Mouse (Mus musculus) C2C12 (cell line): Measurements from ENCODE around the gene Plekhs1. TPM values are rescaled to one million over a fixed set of nuclear protein-coding genes. Genes with fewer than 3 reads are reported as not detected.
A peak's percentile ranks its signal among the peaks of the same experiment; 100 is the strongest.

ENCODE experiments used
- H3K27me3 ChIP-seq: one replicate; pipeline ENCODE4 v1.6.1; 2011; ENCODE audit not compliant: control insufficient read depth, insufficient read depth, insufficient read length
- H3K36me3 ChIP-seq: one replicate; pipeline ENCODE4 v1.6.1; 2011; ENCODE audit not compliant: control insufficient read depth, insufficient read depth
- H3K4me3 ChIP-seq: one replicate; pipeline ENCODE4 v1.5.1; 2011; ENCODE audit warnings: mild to moderate bottlenecking, control low read depth; ENCODE audit not compliant: poor library complexity, insufficient read depth, severe bottlenecking
- H3K79me2 ChIP-seq: one replicate; pipeline ENCODE4 v1.6.1; 2011; ENCODE audit not compliant: control insufficient read depth, insufficient read depth
- H3K79me3 ChIP-seq: one replicate; pipeline ENCODE4 v1.6.1; 2011; ENCODE audit warnings: low read depth, control low read depth
- H3ac ChIP-seq: one replicate; pipeline ENCODE3; 2011; ENCODE audit warnings: low read depth; ENCODE audit not compliant: control insufficient read depth, insufficient read length
- CEBPB ChIP-seq: IDR thresholded peaks from one replicate; pipeline ENCODE4 v1.6.1; 2011; ENCODE audit warnings: low read depth, mild to moderate bottlenecking, control low read depth, moderate library complexity
- CTCF ChIP-seq: IDR thresholded peaks from one replicate; pipeline ENCODE4 v1.5.1; 2011; ENCODE audit not compliant: control insufficient read depth, insufficient read depth, insufficient read length
- FOSL1 ChIP-seq: IDR thresholded peaks from one replicate; pipeline ENCODE4 v1.8.0; 2011; ENCODE audit warnings: mild to moderate bottlenecking, low read length; ENCODE audit not compliant: poor library complexity, insufficient read depth, severe bottlenecking
- MAX ChIP-seq: IDR thresholded peaks from one replicate; pipeline ENCODE4 v1.6.1; 2011; ENCODE audit warnings: mild to moderate bottlenecking, control low read depth
- MYOD1 ChIP-seq: IDR thresholded peaks from one replicate; pipeline ENCODE4 v1.6.1; 2011; ENCODE audit warnings: low read depth; ENCODE audit not compliant: control insufficient read depth, insufficient read length
- MYOG ChIP-seq: IDR thresholded peaks from one replicate; pipeline ENCODE4 v1.6.1; 2011; ENCODE audit not compliant: control insufficient read depth, insufficient read length; ENCODE audit errors: extremely low read depth
- USF1 ChIP-seq: IDR thresholded peaks from one replicate; pipeline ENCODE4 v1.6.1; 2011; ENCODE audit warnings: low read depth, mild to moderate bottlenecking, control low read depth, moderate library complexity
- long read RNA-seq, 2 experiments: library from polyadenylated mRNA; unstranded; transcript quantifications; one replicate each; pipeline ENCODE4 v2.0.0; 2019 to 2020
- polyA plus RNA-seq: library from polyadenylated mRNA; unstranded; fragments of >200 nt; fragmentation: generic; extraction: Trizol; gene quantifications from one replicate; pipeline ENCODE4 v1.2.1, GENCODE M21; 2012; ENCODE audit warnings: missing spikeins

Plekhs1 gene
- polyA plus RNA-seq = not detected
- long read RNA-seq, experiment 1 = 0 reads
- long read RNA-seq, experiment 2 = 0 reads

DNA sequence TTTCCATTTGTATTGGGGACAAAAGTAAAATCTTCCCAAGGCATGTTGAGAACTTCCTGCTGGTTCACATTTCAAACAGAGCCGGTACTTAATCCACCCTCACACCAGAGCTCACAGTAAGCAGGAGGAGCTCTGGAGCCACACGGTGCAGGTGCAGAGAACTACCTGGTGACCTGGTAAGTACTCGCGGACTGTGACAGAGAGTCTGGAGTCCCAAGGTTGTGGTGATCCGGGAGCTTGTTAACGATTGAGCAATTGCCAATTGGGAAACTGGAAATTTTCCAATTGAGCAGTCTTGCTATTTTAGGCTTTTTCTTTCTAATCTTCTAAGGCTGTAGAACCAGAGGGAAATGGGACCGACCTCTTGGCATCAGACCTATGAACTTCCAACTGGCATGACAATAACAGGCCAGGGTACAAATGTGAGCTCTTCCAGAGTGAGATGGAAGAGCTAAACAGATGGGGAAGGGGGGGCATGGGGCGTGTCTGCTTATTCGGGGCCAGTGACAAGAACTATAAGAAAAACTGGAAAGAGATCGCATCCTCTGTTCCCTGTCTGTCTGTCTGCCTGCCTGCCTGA, at the start of gene Plekhs1:
Plekhs1 (plus strand) TSS at position 119 of the 580 bp plus-strand sequence.
- TF ChIP-seq MYOG = no peak
- TF ChIP-seq MYOD1 = no peak
- no peak for TF ChIP-seq FOSL1
- TF ChIP-seq USF1 = no peak
- no peak for TF ChIP-seq CTCF
- TF ChIP-seq MAX = no peak
- TF ChIP-seq CEBPB = no peak
- H3K79me2 ChIP-seq = no peaks in the 10 kb centered on the region
- H3K79me3 ChIP-seq = no peaks in the 10 kb centered on the region
- no peak within 1 kb of the TSS for H3ac ChIP-seq
- no peak within 1 kb of the TSS for H3K4me3 ChIP-seq
- no peaks in the 10 kb centered on the region for H3K36me3 ChIP-seq
- no peaks in the 10 kb centered on the region for H3K27me3 ChIP-seq

DNA sequence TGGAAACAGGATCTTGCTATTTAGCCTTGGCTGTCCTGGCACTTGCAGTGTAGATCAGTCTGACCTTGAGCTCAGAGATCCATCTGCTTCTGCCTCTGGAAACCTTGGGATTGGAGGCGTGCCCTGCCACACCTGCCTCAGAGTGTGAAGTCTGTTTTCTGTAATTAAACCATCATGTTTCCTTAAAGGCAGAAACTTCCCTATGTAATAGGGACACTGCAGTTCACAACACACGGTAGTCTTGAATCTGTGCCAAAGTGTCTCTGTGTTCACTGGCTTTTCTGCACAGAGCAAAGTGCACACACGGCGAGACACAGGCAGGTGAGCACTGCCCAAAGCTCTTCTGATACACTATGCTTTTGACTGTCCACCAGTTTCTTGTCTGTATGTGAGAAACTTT, 43.0 kb upstream of the Plekhs1 start:
- Histone ChIP-seq H3K79me2 (no peaks in the 10 kb centered on the region), H3K79me3 (no peaks in the 10 kb centered on the region), H3K27me3 (no peaks in the 10 kb centered on the region), H3ac (no peak overlapping the region), H3K36me3 (no peaks in the 10 kb centered on the region), H3K4me3 (no peak overlapping the region)
- TF ChIP-seq MYOG = no peak
- no peak for TF ChIP-seq FOSL1

DNA sequence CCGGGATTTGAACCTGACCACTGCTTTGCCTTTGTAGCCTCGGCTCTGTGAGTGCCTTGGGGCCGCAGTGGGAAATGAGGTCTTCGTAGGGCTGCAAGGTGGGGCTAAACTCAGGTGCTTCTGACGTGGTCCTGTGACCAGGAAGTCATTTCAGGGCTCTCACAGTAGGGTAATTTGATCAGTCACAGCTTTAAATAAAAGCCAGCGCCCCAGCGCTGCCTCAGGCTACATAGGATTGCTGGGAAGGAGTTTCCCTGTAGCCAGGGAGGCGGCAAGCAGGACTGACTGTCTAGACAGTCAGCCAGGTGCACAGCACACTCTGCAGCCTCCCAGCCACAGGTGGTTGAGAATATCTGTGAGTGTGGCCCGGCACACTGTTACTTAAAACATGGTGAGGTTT, 42.0 kb upstream of the Plekhs1 start:
- H3K36me3 ChIP-seq = no peaks in the 10 kb centered on the region
- no peak for TF ChIP-seq MAX
- TF ChIP-seq FOSL1 = no peak
- no peak for TF ChIP-seq CEBPB
- TF ChIP-seq CTCF = no peak
- TF ChIP-seq MYOD1 = no peak
- H3K79me3 ChIP-seq = no peaks in the 10 kb centered on the region
- H3K4me3 ChIP-seq = no peak overlapping the region
- H3ac ChIP-seq = no peak overlapping the region
- H3K79me2 ChIP-seq = no peaks in the 10 kb centered on the region
- no peaks in the 10 kb centered on the region for H3K27me3 ChIP-seq

DNA sequence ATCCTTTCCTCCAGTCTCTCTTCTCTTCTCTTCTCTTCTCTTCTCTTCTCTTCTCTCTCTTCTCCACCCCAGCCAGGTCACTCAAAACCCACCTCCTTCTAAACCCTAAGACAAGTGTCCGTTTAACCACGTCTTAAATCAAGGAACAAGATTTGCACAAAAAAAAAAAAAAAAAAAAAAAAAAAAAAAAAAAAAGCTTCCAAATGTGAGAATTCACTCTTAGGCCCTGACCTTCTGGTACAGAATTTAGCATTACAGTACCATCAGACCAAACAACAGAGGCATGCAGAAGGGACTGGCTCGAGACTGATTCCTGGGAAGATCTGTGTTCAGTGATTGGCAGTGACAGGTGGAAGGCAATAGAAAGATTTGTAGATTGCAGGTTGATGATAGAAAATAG, 41.1 kb upstream of the Plekhs1 start:
- Histone ChIP-seq H3ac (no peak overlapping the region), H3K79me2 (no peaks in the 10 kb centered on the region), H3K27me3 (no peaks in the 10 kb centered on the region), H3K36me3 (no peaks in the 10 kb centered on the region), H3K4me3 (no peak overlapping the region), H3K79me3 (no peaks in the 10 kb centered on the region)
- TF ChIP-seq MYOD1 = no peak
- TF ChIP-seq CEBPB = no peak
- TF ChIP-seq MAX = no peak
- TF ChIP-seq USF1 = no peak
- no peak for TF ChIP-seq FOSL1
- TF ChIP-seq MYOG = no peak
- no peak for TF ChIP-seq CTCF

DNA sequence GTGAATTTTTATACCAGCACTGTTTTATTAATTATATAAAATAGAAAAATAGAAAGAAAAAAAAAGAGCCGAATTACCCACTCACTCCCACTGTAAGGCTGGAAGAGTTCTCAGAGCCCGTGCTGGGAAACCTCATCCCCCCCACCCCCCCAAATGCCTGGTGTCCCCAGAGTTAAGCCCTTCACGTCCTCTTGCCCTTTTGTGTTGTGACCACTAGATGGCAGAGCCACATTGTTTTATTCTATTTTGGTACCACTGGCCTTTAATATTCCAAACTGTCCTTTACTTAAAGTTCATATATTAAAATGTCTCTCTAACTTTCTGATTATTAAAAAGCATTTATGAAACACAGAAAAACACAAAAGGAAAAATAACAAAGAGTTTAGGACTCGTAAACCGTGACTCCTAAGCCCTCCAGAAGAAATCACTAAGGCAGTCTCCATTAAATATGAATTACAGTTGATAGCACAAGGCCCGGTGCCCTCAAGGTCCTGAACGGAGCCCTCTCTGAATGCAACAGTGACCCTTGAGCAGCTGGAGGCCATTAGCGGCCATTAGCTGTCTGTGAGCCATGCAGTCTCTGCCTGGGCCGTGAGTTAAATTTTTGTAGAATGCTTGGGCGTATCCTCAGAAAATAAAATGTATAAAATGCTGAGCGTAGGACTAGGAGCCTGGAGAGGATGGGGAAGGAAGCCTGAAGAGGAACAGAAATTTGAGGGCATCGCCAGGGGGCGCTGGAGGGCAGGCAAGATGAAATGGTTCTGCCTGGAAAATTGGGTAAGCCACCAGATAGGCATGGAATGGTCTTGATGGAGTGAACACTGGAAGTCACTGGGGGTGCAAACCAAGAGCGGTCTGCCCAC, 38.7 kb upstream of the Plekhs1 start:
- TF ChIP-seq CTCF (peak; percentile 60), CEBPB (no peak)
- Histone ChIP-seq H3ac (peak overlapping the region; percentile 2), H3K27me3 (no peaks in the 10 kb centered on the region), H3K79me3 (no peaks in the 10 kb centered on the region), H3K4me3 (no peak overlapping the region), H3K79me2 (no peaks in the 10 kb centered on the region), H3K36me3 (no peaks in the 10 kb centered on the region)

DNA sequence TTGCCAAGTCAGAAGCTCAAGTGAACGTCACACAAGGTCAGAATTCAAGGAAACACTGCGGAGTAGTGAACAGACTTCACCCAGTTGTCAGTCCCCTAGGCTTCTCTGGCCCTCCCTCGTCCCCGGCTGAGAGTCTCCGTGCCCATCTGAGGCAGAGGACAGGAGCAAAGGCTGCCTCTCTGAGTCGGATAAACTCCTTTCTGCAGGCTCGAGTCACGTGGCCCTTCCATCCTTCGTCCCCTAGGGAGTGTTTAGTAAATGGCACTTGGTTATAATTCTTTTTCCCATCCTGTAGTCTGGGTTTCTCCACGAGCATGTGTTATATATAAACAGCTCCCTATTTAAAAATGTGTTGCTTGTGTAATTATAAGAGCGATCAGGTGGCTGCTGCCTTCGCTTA, 38.1 kb upstream of the Plekhs1 start:
- TF ChIP-seq CEBPB = no peak
- TF ChIP-seq CTCF = no peak
- no peak for TF ChIP-seq MAX
- TF ChIP-seq USF1 = no peak
- TF ChIP-seq MYOG = no peak
- no peak for TF ChIP-seq FOSL1
- TF ChIP-seq MYOD1 = no peak
- H3K4me3 ChIP-seq = no peak overlapping the region
- no peaks in the 10 kb centered on the region for H3K27me3 ChIP-seq

More for the DNA sequence above, 38.1 kb upstream of the Plekhs1 start:
- no peak overlapping the region for H3ac ChIP-seq
- no peaks in the 10 kb centered on the region for H3K79me3 ChIP-seq
- no peaks in the 10 kb centered on the region for H3K79me2 ChIP-seq
- H3K36me3 ChIP-seq = no peaks in the 10 kb centered on the region
